Mouse (Mus musculus) lung, embryonic 16.5 days (tissue): Measurements from ENCODE around the gene Fgfr2. TPM values are rescaled to one million over a fixed set of nuclear protein-coding genes. Genes with fewer than 3 reads are reported as not detected.

ENCODE experiments used
- ATAC-seq: fragments of 200-750 bp; cut with Nextera tagmentation; 2 replicates; pipeline ENCODE4 v1.8.0; 2017; ENCODE audit warnings: low read depth, mild to moderate bottlenecking, moderate library complexity
- H3K27ac ChIP-seq: fragments of 300-500 bp; sonication (generic); 2 replicates; pipeline ENCODE4 v1.5.1; 2014; ENCODE audit warnings: mild to moderate bottlenecking, control low read depth, low read length
- H3K27me3 ChIP-seq: fragments of 300-500 bp; sonication (generic); 2 replicates; pipeline ENCODE4 v1.6.1; 2014; ENCODE audit warnings: low read depth, low read length, mixed read lengths; ENCODE audit not compliant: control insufficient read depth, insufficient read depth
- H3K36me3 ChIP-seq: fragments of 300-500 bp; sonication (generic); 2 replicates; pipeline ENCODE4 v1.6.1; 2014; ENCODE audit warnings: low read length; ENCODE audit not compliant: control insufficient read depth, insufficient read depth
- H3K4me1 ChIP-seq: fragments of 300-500 bp; sonication (generic); replicated peaks from 2 replicates; pipeline ENCODE4 v1.6.1; 2014; ENCODE audit warnings: low read length, mixed read lengths; ENCODE audit not compliant: control insufficient read depth, insufficient read depth
- H3K4me2 ChIP-seq: fragments of 300-500 bp; sonication (generic); 2 replicates; pipeline ENCODE4 v1.6.1; 2014; ENCODE audit warnings: low read depth, low read length, control low read depth
- H3K4me3 ChIP-seq: fragments of 300-500 bp; sonication (generic); 2 replicates; pipeline ENCODE4 v1.5.1; 2014; ENCODE audit warnings: mild to moderate bottlenecking, low read length, control low read depth
- H3K9ac ChIP-seq: fragments of 300-500 bp; sonication (generic); 2 replicates; pipeline ENCODE4 v1.6.1; 2014; ENCODE audit warnings: low read length, control low read depth
- H3K9me3 ChIP-seq: fragments of 300-500 bp; sonication (generic); 2 replicates; pipeline ENCODE4 v1.6.1; 2016; ENCODE audit warnings: low read length; ENCODE audit not compliant: control insufficient read depth
- WGBS: fragments of 180-500 bp; shearing (Covaris S2); extraction: QIAGEN DNeasy Blood & Tissue Kit; methylation state at CpG from one replicate; pipeline ENCODE4 v1.1.7; 2014; 5-methylcytosine and 5-hydroxymethylcytosine counted together
- microRNA-seq: library from miRNA; unstranded; fragments of <30 nt; microRNA quantifications from one replicate; pipeline ENCODE4, GENCODE M21; 2016
- polyA plus RNA-seq: library from polyadenylated mRNA; unstranded; fragments of >200 nt; fragmentation: Nextera tagmentation; extraction: Ambion mirVana; gene quantifications from 2 replicates; pipeline ENCODE4 v1.2.1, GENCODE M21; 2015

Gene Fgfr2
- polyA plus RNA-seq, 1 experiment from 2014 or later = 175 TPM

- Histone ChIP-seq H3K27me3 (no peaks in the 10 kb centered on the region), H3K9me3 (no peaks in the 10 kb centered on the region), H3K9ac (no peak overlapping the region), H3K4me1 (peaks cover 6% of the 10 kb centered on the region), H3K4me2 (no peak overlapping the region), H3K4me3 (no peak overlapping the region), H3K27ac (no peak overlapping the region), H3K36me3 (no peaks in the 10 kb centered on the region)
- no peak for ATAC-seq
- WGBS = 85% methylated on average over 5 of the region's 5 CpGs
These were observed 2992.9 kb downstream of the Fgfr2 start for GRCm38 (mm10) chr7:130130226-130130625.

- 35% methylated on average over 16 of the region's 16 CpGs for WGBS
- no peak for ATAC-seq
- Histone ChIP-seq H3K4me2 (no peak overlapping the region), H3K27ac (no peak overlapping the region), H3K4me1 (peaks cover 3% of the 10 kb centered on the region), H3K27me3 (no peaks in the 10 kb centered on the region), H3K4me3 (no peak overlapping the region), H3K9me3 (no peaks in the 10 kb centered on the region), H3K9ac (0 out of 2 replicates have a peak overlapping the region, but pooled peaks have one; percentile 24), H3K36me3 (no peaks in the 10 kb centered on the region)
These were observed 2993.7 kb downstream of the Fgfr2 start for GRCm38 (mm10) chr7:130129359-130129960.

GRCm38 (mm10) chr7:130121507-130121906 is 3001.6 kb downstream of the Fgfr2 start:
- Histone ChIP-seq H3K36me3 (no peaks in the 10 kb centered on the region), H3K9me3 (no peaks in the 10 kb centered on the region), H3K9ac (no peak overlapping the region), H3K27ac (no peak overlapping the region), H3K4me3 (no peak overlapping the region), H3K4me1 (0 out of 2 replicates have a peak, but pooled peaks cover 2% of the 10 kb centered on the region), H3K4me2 (no peak overlapping the region), H3K27me3 (no peaks in the 10 kb centered on the region)
- no peak for ATAC-seq
- WGBS = 15% methylated on average over 2 of the region's 2 CpGs

GRCm38 (mm10) chr7:130119466-130119865 is 3003.7 kb downstream of the Fgfr2 start:
- WGBS = 44% methylated on average over 6 of the region's 6 CpGs
- no peak for ATAC-seq
- Histone ChIP-seq H3K27me3 (no peaks in the 10 kb centered on the region), H3K27ac (no peak overlapping the region), H3K9ac (no peak overlapping the region), H3K4me2 (no peak overlapping the region), H3K9me3 (no peaks in the 10 kb centered on the region), H3K4me1 (peaks cover 3% of the 10 kb centered on the region; the same call in 1 of the 2 replicates), H3K36me3 (no peaks in the 10 kb centered on the region), H3K4me3 (no peak overlapping the region)

GRCm38 (mm10) chr7:130118726-130119125 is 3004.4 kb downstream of the Fgfr2 start:
- H3K4me1 ChIP-seq = peaks cover 6% of the 10 kb centered on the region; the same call in 1 of the 2 replicates
- H3K4me3 ChIP-seq = no peak overlapping the region
- no peak for ATAC-seq
- no peaks in the 10 kb centered on the region for H3K27me3 ChIP-seq
- H3K9ac ChIP-seq = no peak overlapping the region
- no peaks in the 10 kb centered on the region for H3K9me3 ChIP-seq
- WGBS = 41% methylated on average over 4 of the region's 4 CpGs
- H3K36me3 ChIP-seq = no peaks in the 10 kb centered on the region
- H3K27ac ChIP-seq = no peak overlapping the region
- H3K4me2 ChIP-seq = no peak overlapping the region

- Histone ChIP-seq H3K9me3 (no peaks in the 10 kb centered on the region), H3K27me3 (no peaks in the 10 kb centered on the region), H3K9ac (no peak overlapping the region), H3K27ac (no peak overlapping the region), H3K36me3 (no peaks in the 10 kb centered on the region), H3K4me1 (peaks cover 6% of the 10 kb centered on the region; the same call in 1 of the 2 replicates), H3K4me3 (no peak overlapping the region), H3K4me2 (no peak overlapping the region)
- no peak for ATAC-seq
- 31% methylated on average over 4 of the region's 4 CpGs for WGBS
These were observed 3005.6 kb downstream of the Fgfr2 start for GRCm38 (mm10) chr7:130117466-130118123.

- Histone ChIP-seq H3K27ac (no peak overlapping the region), H3K4me1 (peaks cover 6% of the 10 kb centered on the region; the same call in 1 of the 2 replicates), H3K27me3 (no peaks in the 10 kb centered on the region), H3K36me3 (no peaks in the 10 kb centered on the region), H3K9ac (no peak overlapping the region), H3K4me2 (no peak overlapping the region), H3K9me3 (no peaks in the 10 kb centered on the region), H3K4me3 (no peak overlapping the region)
- WGBS = 37% methylated on average over 4 of the region's 4 CpGs
- ATAC-seq = peak; percentile 52; the same call in 1 of the 2 replicates
These were observed 3008.7 kb downstream of the Fgfr2 start for GRCm38 (mm10) chr7:130114436-130114835.

Small RNAs within 50 kb of the gene (microRNA-seq; reads per million reads assigned to microRNA genes)
- not detected for gene Mir7061

Other genes with a start within 250 kb of the Fgfr2 start
- 8.6 and 9.0 TPM in 2 replicates for gene Zranb1, start 192.2 kb downstream of the Fgfr2 start, polyA plus RNA-seq
- gene Ctbp2, start 1.0 kb upstream of the Fgfr2 start, polyA plus RNA-seq = 75.4 and 78.4 TPM in 2 replicates